Mouse (Mus musculus) thymus, postnatal 36 days (tissue): ENCODE results near the gene Ciao1.
"Not testable (repeated sequence)": the region's sequence is repeated elsewhere in the genome, so short reads cannot be mapped to it uniquely, and the experiment has no call there.

Experiments
- DNase-seq, 2 experiments: peaks; one replicate each; pipeline ENCODE4 v3.0.0; 2022; ENCODE audit warnings: mixed read lengths in 2 of 2

Ciao1 gene

GRCm38 (mm10) chr2:127247592-127248333 lies at the start of gene Ciao1, which contains the start of gene Tmem127:
Gene Ciao1 (minus strand): TSS chr2:127247816.
Gene Tmem127 (plus strand): TSS chr2:127247908.
- DNase-seq: peak; percentile 94 to 98

- DNase-seq: no peak
These were observed 49.6 kb upstream of the Ciao1 start for GRCm38 (mm10) chr2:127297001-127297805.

DNA sequence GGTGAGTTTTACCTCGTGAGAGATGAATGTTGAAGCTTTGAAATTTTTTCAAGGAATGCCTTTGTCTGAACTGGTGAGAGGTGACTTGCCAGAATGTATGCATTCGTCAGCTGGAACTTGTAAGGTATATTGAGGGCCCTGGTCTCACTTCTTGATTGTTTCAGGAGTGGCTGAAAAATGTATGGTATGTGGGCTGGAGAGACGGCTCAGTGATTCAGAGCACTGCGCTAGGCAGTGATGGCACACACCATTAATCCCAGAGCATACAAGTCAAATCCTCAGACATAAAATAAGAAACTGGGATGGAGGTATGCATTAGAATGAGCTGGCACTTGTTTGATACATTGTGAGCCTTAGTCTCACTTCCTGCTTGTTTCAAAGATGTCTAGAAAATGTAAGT lies 44.6 kb upstream of the Ciao1 start:
- DNase-seq: no peak

DNA sequence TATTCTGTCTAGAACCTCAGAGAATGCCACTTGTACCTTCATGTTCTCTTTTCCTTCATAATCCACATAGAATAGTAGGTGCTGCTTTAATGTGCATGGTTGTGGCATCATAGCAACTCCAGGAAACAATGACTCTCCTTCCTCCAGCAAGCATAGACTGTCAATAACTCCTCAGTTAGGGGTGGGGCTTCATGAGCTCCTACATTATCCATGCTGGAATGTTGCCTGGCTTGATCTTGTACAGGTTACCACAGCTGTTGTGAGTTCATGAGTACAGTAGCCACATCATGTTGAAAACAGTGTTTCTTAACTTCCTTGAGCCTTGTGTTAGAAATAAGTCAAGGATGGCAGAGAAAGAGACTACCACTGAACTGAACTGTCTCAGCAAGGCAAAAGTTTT lies 30.5 kb upstream of the Ciao1 start:
- DNase-seq: no peak

DNA sequence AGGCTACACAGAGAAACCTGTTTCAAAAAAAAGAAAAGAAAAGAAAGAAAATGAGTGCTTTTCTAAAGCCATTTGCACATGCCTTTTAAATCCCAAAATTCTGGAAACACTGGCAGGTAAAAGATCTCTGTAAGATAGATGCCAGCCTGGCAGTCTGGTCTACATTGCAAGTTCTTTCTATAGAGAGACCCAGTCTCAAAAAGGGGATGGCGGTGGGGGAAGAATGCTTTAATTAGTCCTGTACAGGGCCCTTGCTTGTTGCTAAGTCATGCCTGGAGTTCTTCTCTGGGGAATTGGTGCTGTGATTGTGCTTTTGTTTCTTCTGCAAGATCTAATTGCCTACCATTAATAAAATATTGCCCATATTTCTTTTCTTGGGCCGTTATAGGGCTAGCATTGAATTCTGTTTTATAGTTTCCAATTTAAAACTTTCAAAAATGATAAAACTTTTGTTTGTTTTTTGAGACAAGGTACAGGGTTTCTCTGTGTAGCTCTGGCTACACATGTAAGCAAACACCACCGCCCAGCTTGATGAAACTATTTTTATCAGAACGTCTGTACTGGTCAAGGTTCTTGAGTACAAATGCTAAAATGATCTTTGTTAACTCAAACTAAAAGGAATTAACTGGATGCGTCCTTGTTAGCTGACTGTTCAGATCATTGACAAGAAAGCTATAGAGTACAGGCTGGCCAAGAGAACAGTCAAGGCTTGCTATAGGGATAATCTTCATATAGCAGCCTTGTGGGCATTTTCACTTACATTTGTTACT lies 28.1 kb upstream of the Ciao1 start:
- no peak for DNase-seq

DNA sequence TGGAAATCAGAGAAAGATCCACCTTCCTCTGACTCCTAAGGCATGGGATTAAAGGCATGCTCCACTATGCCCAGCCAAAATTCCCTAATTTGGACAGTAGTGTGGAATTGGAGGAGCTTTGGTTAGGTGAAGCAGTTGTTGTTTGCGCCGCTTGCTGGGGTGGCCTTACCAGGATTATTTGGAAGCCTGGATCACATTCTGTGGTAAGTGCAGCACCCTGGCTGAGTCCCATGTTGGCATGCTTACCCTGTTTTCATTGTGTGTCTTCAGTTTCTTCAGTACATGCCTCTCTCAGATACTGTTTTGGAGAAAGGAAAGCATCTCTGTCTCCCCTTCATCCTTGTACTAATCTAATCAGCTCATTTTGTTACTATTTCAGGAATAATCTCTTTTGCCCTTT lies 27.0 kb upstream of the Ciao1 start:
- no peak for DNase-seq

- DNase-seq: no peak
These were observed 25.2 kb upstream of the Ciao1 start for GRCm38 (mm10) chr2:127272806-127273205.

- not testable (repeated sequence) for DNase-seq
These were observed 24.4 kb upstream of the Ciao1 start for GRCm38 (mm10) chr2:127272049-127272448.

GRCm38 (mm10) chr2:127271042-127271515 lies 23.5 kb upstream of the Ciao1 start:
- DNase-seq: no peak

DNA sequence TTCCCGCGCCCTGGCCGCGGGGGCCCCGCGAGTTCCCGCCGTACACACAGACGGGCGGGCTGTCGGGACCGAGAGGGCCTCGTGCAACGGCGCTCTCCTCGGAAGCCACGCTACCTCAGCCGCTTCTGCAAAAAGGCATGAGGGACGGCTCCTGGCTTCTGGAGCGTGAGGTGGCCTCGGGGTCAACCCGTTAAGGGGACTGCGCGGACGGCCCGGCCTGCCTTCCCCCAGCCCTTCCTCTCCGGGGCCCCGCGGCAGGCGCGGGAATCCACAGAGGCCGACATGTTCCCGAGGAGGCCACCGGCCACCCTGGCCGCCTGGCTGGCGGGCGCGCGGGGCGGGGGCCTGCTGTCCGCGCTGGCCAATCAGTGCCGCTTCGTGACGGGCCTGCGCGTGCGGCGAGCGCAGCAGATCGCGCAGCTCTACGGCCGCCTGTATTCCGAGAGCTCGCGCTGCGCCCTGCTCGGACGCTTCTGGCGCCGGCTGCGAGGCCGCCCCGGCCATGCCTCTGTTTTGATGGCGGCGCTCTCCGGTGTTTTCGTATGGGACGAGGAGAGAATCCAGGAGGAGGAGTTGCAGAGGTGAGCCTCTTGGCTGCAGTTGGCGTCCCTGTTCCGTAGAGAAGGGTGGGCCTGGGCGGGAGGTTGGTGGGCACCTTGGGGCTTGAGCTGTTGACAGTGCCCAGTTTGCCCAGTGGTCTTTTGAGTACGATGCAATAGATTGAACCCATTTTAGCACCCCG lies 22.9 kb upstream of the Ciao1 start:
- peak; percentile 71 to 75 for DNase-seq

DNA sequence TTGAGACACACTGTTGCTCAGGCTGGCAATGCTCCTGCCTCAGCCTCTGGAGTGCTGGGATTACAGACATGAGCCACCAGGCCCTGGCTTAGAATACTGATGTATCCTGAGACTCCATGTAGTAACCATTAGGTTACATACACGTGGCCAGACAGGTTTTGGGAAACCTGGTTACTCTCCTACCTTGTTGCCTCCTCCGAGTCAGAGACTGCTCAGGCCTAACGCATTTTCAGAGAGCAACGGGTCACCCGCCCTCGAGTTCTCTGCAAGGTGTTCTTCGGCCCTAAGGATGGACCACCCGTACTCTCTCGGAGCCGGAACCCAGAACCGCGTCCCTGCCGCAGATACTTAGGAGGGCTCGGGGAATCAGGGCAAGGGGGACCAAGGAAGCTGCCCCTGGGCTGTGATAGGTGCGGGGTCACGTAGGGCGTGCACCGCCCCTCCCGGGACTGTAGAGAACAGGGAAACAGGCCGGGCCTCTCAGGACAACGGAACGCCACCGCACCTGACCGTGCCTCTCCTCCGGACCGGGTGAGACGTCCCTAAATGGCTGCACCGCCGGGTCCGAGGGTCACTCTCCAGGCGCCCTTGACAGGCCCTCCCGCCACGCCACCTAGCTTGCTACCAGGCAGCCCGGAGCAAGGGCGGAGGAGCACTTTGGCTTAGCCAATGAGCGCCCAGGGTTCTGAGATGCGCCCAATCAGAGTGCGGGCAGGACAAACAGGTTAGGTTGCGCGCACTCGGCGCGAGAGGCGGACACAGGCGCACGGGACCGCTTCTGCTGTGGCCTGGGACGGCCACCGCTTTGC lies 22.1 kb upstream of the Ciao1 start, which contains the start of gene Stard7:
Stard7 (plus strand) TSS at position 728 of the 809 bp plus-strand sequence.
- DNase-seq: peak; percentile 93 to 94

GRCm38 (mm10) chr2:127267854-127268253 lies 20.2 kb upstream of the Ciao1 start:
- DNase-seq: no peak

DNA sequence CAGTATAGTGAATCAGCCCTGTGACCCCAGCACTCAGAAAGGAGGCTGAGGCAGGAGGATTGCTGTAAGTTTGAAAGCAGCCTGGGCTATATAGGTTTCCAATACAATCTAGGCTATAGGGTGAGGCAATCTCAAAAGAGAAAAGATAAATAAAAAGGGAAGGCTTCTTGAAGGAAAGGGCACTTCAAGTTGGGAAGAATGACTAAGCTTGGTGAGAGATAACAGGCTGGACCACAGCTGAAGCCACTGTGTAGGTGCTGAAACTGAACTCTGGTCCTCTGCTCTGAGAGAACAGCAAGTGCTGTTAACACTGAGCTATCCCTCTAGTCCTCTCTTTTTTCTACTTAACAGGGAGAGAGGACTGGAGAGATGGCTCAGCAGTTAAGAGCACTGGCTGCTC lies 14.9 kb upstream of the Ciao1 start:
- DNase-seq: no peak

DNA sequence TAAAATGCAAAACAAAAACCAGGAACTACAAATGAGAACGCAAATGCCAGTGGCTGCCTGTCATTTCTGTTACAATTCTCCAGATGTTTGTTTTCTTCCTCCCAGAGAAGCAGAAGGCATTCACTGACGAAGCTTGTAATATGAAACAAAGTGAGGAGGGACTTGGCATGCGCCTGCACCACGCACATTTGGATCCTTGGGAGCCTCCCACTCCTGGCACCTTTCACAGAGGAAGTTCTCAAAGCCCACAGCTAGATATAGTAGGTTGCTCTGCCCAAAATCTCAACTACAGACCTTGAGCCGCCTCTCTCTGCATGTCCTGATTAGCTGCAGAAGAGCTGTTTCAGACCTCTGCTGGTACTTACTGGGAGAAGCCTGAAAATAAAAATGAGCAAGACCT lies 11.7 kb upstream of the Ciao1 start:
- no peak for DNase-seq

DNA sequence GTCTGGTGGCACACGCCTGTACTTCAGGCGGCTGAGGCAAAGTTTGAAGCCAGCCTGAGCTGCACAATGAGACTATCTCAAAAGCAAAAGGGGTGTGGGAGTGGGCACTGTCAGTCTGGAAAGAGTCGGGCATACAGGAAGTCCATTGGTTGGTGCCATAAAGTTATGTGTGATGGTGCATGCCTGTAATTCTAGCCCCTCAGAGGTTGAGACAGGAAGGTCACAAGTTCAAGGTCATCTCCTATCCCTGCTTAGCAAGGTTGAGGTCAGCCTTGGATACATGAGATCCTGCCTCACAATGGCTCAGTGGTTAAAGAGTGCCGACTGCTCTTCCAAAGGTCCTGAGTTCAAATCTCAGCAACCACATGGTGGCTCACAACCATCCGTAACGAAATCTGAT lies 7.7 kb upstream of the Ciao1 start:
- DNase-seq: no peak

DNA sequence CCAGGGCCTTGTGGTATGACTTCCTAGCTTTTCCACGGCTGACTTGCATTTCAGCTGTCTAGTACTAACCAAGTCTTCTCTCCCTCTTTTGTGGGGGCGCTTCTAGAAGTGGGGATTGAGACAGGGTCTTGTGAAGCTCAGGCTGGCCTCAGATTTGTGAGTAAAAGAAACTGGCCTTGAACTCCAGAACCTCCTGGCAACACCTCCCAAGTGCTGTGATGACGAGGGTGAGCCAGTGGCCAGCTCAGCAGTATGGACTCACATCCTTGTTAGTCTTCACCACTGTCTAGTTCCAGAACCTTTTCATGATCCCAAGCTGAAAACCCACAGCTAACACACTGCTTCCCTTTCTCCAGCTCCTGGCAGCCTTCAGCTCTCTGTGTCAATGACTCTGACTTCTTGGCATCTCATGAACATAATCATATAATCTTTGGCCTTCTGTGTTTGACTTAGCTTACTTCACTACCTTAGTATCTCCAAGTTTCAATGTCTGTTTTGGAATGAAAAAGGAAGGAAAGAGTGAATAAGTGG lies 7.1 kb upstream of the Ciao1 start:
- no peak for DNase-seq

GRCm38 (mm10) chr2:127252787-127253186 lies 5.2 kb upstream of the Ciao1 start:
- no peak for DNase-seq

- no peak for DNase-seq
These were observed 4.4 kb upstream of the Ciao1 start for GRCm38 (mm10) chr2:127251880-127252527.

- no peak for DNase-seq
These were observed 3.8 kb upstream of the Ciao1 start for GRCm38 (mm10) chr2:127251457-127251856.

DNA sequence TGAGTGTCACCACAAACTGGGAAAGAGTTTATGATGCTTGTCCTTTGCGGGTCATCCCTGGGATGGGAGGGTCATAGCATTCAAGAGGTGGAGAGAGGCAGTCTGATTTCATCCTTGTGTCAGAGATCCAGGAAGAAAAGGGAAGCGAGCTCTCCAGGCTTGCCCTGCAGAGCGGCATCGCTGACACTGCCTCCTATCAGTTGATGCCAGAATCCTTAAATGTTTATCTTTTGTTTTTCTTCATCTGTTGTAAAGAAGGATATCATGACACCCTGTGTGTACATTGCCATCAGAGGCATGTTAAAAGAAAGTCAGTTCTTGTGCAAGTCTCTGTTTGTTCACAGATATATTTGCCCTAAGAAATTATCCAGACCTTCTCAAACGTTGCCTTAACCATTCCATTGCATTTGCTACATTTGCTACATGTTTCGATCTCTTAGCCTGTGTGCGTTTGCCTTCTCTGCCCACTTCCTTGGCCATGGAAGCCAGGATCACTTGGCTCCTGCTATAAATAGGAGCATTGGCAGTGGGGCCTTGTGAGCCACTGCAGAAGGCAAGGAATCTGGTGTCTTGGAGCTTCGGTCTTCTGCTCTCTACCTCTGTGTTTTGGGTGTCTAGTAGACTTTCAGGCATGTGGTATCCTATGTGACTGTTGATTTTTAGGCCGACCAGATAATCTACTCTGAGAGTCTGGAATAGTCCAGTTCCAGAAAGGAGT lies 2.8 kb upstream of the Ciao1 start:
- DNase-seq: no peak
